Mouse (Mus musculus) retina, postnatal 1 day (tissue): ENCODE data around the gene Erich3.
"Not testable (repeated sequence)": the region's sequence is repeated elsewhere in the genome, so short reads cannot be mapped to it uniquely, and the experiment has no call there.

Experiments
- DNase-seq: peaks from one replicate; pipeline ENCODE4 v3.0.0-alpha.2; 2012

The Erich3 gene

GRCm38 (mm10) chr3:154663545-154663944, at the start of gene Erich3:
Erich3 (plus strand) TSS chr3:154663859.
- DNase-seq = no peak

GRCm38 (mm10) chr3:154614771-154615170, 48.9 kb upstream of the Erich3 start:
- no peak for DNase-seq

GRCm38 (mm10) chr3:154615304-154615703, 48.4 kb upstream of the Erich3 start:
- DNase-seq = no peak

GRCm38 (mm10) chr3:154616106-154616505, 47.6 kb upstream of the Erich3 start:
- no peak for DNase-seq

GRCm38 (mm10) chr3:154628284-154628683, 35.4 kb upstream of the Erich3 start:
- DNase-seq = no peak

GRCm38 (mm10) chr3:154631281-154631680, 32.4 kb upstream of the Erich3 start:
- not testable (repeated sequence) for DNase-seq

GRCm38 (mm10) chr3:154633091-154633490, 30.6 kb upstream of the Erich3 start:
- peak; percentile 82 for DNase-seq

- DNase-seq = peak; percentile 79
Measured at GRCm38 (mm10) chr3:154646638-154647442, 16.8 kb upstream of the Erich3 start.

- DNase-seq = no peak
Measured at GRCm38 (mm10) chr3:154647443-154647780, 16.2 kb upstream of the Erich3 start.

GRCm38 (mm10) chr3:154649411-154650285, 14.0 kb upstream of the Erich3 start:
- peak; percentile 58 for DNase-seq

GRCm38 (mm10) chr3:154651192-154651821, 12.4 kb upstream of the Erich3 start:
- no peak for DNase-seq

GRCm38 (mm10) chr3:154652581-154653420, 10.9 kb upstream of the Erich3 start:
- DNase-seq = peak; percentile 80

GRCm38 (mm10) chr3:154653454-154653853, 10.2 kb upstream of the Erich3 start:
- DNase-seq = no peak

GRCm38 (mm10) chr3:154654284-154654683, 9.4 kb upstream of the Erich3 start:
- peak; percentile 34 for DNase-seq

GRCm38 (mm10) chr3:154654901-154655300, 8.8 kb upstream of the Erich3 start:
- no peak for DNase-seq

GRCm38 (mm10) chr3:154655711-154656110, 7.9 kb upstream of the Erich3 start:
- no peak for DNase-seq

- peak; percentile 78 for DNase-seq
Measured at GRCm38 (mm10) chr3:154663976-154664581, 420 bp downstream of the Erich3 start.

- DNase-seq = no peak
Measured at GRCm38 (mm10) chr3:154664636-154665035, 977 bp downstream of the Erich3 start.

GRCm38 (mm10) chr3:154668485-154668884, 4.8 kb downstream of the Erich3 start:
- no peak for DNase-seq

- DNase-seq = no peak
Measured at GRCm38 (mm10) chr3:154670584-154670983, 6.9 kb downstream of the Erich3 start.

GRCm38 (mm10) chr3:154671013-154671412, 7.4 kb downstream of the Erich3 start:
- no peak for DNase-seq

GRCm38 (mm10) chr3:154673326-154673725, 9.7 kb downstream of the Erich3 start:
- DNase-seq = peak; percentile 12
